Mouse (Mus musculus) brown adipose tissue, adult 24 weeks (tissue): Measurements from ENCODE around the gene Irs3. TPM values are rescaled to one million over a fixed set of nuclear protein-coding genes. Genes with fewer than 3 reads are reported as not detected.

Source experiments
- H3K27ac ChIP-seq: fragments of 200-500 bp; replicated peaks from 2 replicates; pipeline ENCODE4 v1.5.1; 2012; ENCODE audit warnings: low read depth, mild to moderate bottlenecking, low read length
- H3K4me1 ChIP-seq: fragments of 200-500 bp; 2 replicates; pipeline ENCODE4 v1.6.1; 2012; ENCODE audit warnings: low read length, mixed read lengths; ENCODE audit not compliant: control insufficient read depth, insufficient read depth, insufficient read length
- H3K4me3 ChIP-seq: fragments of 200-500 bp; 2 replicates; pipeline ENCODE4 v1.5.1; 2012; ENCODE audit warnings: low read depth, mild to moderate bottlenecking, low read length, moderate library complexity; ENCODE audit not compliant: insufficient read depth
- polyA plus RNA-seq: library from polyadenylated mRNA; stranded (reverse); fragments of >200 nt; gene quantifications from 2 replicates; pipeline ENCODE4 v1.2.4, GENCODE M21; 2012; ENCODE audit not compliant: missing spikeins, insufficient read depth, insufficient read length

The Irs3 gene
- 22.0 and 26.4 TPM in 2 replicates for polyA plus RNA-seq

DNA sequence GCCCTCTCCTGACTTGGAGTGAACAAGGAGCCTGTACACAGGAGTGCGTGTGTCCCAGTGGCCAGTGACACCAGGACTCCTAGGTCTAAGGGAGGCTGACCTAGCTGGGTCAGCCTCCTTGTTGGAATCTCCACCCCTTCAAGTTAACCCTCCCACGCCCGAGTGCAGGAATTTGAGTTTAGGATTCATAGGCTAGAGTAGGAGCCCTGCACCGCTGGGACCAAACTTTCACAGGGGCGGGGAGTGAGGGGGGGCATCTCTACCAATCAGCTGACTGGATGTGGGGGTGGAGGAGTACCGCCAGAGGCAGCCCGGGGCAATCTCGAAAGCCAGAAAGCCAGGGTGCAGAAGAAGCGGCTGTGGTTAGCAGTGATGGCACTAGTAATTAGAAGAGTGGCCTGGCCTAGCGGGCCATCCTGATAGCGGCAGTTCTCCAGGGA lies at the start of gene Irs3:
TSS of gene Irs3 (minus strand) at position 63 of the 440 bp plus-strand sequence.
- peaks cover 7% of the 10 kb centered on the region; the same call in 1 of the 2 replicates for H3K4me1 ChIP-seq
- H3K27ac ChIP-seq: peak within 1 kb of the TSS; percentile 35

DNA sequence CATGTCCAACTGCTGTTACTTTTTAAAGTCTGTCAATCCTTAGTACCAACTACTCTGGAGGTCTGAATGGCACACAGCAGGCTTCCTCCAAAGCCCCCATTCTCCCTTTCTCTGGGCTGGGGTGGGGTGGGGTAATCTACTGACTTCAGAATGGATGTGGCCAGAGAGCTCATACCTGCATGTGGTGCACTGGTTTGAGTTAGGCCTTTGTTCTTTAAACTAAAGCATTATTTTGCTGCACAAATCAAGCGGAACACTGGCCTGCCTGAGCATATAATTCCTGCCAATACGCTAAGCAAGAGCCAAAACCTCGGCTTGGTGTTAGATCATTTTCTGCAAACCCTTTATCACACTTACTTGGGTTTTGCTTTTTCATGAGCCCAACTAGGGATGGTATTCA lies 49.3 kb upstream of the Irs3 start:
- Histone ChIP-seq H3K4me1 (no peaks in the 10 kb centered on the region), H3K27ac (no peak overlapping the region), H3K4me3 (no peak overlapping the region)

More for the DNA sequence above, at the start of gene Irs3:
- H3K4me3 ChIP-seq: peak within 1 kb of the TSS; percentile 72

GRCm38 (mm10) chr5:137691881-137692280 lies 46.4 kb upstream of the Irs3 start:
- no peak overlapping the region for H3K4me3 ChIP-seq
- H3K4me1 ChIP-seq: no peaks in the 10 kb centered on the region
- H3K27ac ChIP-seq: no peak overlapping the region

GRCm38 (mm10) chr5:137690531-137690930 lies 45.0 kb upstream of the Irs3 start:
- Histone ChIP-seq H3K4me1 (no peaks in the 10 kb centered on the region), H3K27ac (no peak overlapping the region), H3K4me3 (no peak overlapping the region)

DNA sequence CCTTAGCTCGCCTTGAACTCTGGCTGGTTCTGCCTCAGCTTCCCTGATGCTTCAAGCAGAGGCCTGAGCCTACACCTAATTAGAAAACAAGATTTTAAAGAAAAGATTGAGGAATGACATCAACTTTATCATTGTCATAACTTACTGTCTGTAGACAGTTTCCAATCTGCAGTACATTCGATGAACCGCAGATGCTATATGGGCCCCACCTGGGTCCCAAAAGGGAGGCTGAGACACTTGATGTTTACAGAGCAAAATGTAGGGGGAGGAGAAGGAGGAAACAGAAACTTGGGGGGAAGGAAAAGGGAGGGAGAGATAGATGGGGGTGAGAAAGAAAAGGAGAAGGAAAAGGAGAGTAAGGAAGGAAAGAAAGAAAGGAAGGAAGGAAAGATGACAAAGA lies 44.5 kb upstream of the Irs3 start:
- no peak overlapping the region for H3K4me3 ChIP-seq
- no peaks in the 10 kb centered on the region for H3K4me1 ChIP-seq
- no peak overlapping the region for H3K27ac ChIP-seq

- Histone ChIP-seq H3K4me3 (no peak overlapping the region), H3K4me1 (no peaks in the 10 kb centered on the region), H3K27ac (no peak overlapping the region)
Observed at GRCm38 (mm10) chr5:137686127-137686790, 40.7 kb upstream of the Irs3 start.

GRCm38 (mm10) chr5:137685653-137686052 lies 40.1 kb upstream of the Irs3 start:
- H3K4me3 ChIP-seq: no peak overlapping the region
- H3K27ac ChIP-seq: no peak overlapping the region
- H3K4me1 ChIP-seq: no peaks in the 10 kb centered on the region

GRCm38 (mm10) chr5:137684294-137685123 lies 39.0 kb upstream of the Irs3 start, which contains the start of gene Agfg2:
Agfg2 (minus strand) TSS chr5:137684726.
- H3K4me1 ChIP-seq: no peaks in the 10 kb centered on the region
- peak within 1 kb of the TSS; percentile 74 for H3K4me3 ChIP-seq
- H3K27ac ChIP-seq: no peak within 1 kb of the TSS

DNA sequence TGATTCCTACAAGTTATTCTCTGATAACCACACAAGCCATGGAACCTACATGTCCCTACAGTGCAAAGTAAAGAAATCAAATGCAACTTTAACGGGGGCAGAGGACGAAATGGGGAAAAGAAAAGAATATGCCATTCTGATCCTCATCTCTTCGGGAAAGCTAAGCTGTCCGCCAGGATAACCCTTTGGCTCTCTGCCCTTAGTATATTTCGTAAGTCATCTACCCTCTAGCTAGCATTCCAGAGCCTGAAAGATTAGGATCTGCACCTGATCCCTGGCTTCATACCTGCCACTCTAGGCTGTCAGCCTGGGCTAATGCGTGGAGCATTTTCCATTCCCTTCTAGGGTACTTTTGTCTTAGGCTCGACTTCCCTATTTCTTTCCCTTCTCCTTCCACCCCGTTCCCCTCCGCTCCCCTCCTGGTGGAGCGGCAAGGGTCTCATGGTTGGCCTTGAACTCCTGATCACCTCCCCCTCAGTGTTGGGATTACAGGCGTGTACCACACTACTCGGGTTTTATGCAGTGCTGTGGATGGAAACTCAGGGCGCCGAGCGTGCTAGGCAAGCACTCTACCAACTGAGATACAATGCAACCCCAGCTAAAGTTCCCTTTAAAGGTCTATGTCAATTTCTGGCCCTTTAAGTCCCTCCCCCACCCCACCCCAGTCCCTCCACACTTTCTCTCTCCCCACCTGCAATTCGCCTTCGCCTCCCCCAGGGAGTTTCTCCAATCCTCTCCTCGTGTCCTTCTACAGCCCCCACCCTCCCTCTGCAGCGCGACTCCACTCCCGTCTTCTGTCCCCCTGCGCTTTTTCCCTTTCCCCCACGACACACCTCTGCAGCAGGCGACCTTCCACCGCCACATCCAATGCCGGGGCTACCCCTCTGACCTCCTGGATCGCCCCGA lies 38.1 kb upstream of the Irs3 start:
- H3K4me3 ChIP-seq: peak overlapping the region; percentile 74
- H3K4me1 ChIP-seq: no peaks in the 10 kb centered on the region
- H3K27ac ChIP-seq: no peak overlapping the region

GRCm38 (mm10) chr5:137682526-137682925 lies 37.0 kb upstream of the Irs3 start:
- Histone ChIP-seq H3K4me3 (no peak overlapping the region), H3K27ac (no peak overlapping the region)

GRCm38 (mm10) chr5:137679726-137680125 lies 34.2 kb upstream of the Irs3 start:
- H3K27ac ChIP-seq: no peak overlapping the region
- no peaks in the 10 kb centered on the region for H3K4me1 ChIP-seq
- no peak overlapping the region for H3K4me3 ChIP-seq

More at GRCm38 (mm10) chr5:137682526-137682925, 37.0 kb upstream of the Irs3 start:
- no peaks in the 10 kb centered on the region for H3K4me1 ChIP-seq

- H3K4me1 ChIP-seq: no peaks in the 10 kb centered on the region
- no peak overlapping the region for H3K4me3 ChIP-seq
- H3K27ac ChIP-seq: no peak overlapping the region
Observed at GRCm38 (mm10) chr5:137678736-137679135, 33.2 kb upstream of the Irs3 start.

DNA sequence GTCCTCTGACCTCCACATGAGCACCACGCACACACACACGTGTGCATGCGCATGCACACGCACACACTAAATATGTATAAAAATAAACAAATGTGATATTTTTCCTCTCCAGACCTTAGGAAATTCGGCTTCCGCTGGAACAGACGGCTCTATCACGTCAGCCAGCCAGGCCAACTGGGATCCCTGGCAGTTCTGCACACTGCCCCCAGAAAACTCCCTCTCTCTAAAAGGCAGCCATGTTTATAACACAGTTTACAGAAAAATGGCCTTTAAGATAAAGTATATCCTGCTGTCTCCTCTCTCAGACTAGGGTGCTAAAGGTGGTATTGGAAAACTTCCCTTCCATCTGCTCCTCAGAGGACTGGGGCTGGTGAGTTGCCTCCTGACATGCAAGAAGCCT lies 32.3 kb upstream of the Irs3 start:
- H3K4me1 ChIP-seq: 0 out of 2 replicates have a peak, but pooled peaks cover 3% of the 10 kb centered on the region
- no peak overlapping the region for H3K27ac ChIP-seq
- no peak overlapping the region for H3K4me3 ChIP-seq

DNA sequence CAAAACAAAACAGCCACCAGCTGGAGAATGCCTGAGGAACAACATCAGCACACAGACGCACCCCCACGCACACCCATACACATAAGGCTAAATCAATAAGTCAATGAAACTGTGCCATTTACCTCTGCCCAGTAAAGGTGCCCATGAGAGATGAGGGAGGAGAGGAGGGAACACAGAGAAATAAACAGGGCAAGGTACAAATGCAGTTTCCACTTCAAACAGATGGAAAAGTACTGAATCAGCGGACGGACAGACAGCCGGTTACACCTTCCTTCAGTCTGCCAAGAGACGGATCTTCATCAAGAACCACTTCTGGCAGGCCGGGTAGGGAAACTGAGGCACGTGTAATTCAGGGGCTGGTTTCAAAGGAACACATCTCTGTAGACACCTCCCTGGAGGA lies 29.3 kb upstream of the Irs3 start:
- Histone ChIP-seq H3K4me1 (peaks cover 23% of the 10 kb centered on the region; the same call in 1 of the 2 replicates), H3K4me3 (no peak overlapping the region), H3K27ac (no peak overlapping the region)

DNA sequence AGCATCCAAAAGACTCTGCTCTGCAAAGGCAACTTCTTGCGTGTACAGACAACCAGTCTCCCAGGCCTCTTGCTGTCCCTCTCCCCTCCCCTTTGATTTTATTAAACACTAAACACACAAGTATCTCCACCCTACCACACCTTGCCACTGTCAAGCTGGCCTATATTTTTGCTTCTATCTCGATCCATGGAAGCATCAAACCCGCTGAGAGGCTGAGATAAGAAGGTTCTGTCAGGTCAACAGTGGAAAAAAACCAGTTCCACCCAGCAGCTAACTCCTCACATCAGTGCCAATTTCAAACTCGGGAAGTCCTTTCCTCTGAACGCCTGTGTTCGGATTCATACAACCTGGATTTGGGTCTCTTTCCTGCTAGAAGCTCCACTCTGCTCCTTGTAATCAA lies 27.5 kb upstream of the Irs3 start:
- Histone ChIP-seq H3K27ac (peak overlapping the region; percentile 97), H3K4me3 (no peak overlapping the region)

More for the DNA sequence above, 27.5 kb upstream of the Irs3 start:
- H3K4me1 ChIP-seq: peaks cover 26% of the 10 kb centered on the region; the same call in 1 of the 2 replicates
